Mouse (Mus musculus) embryonic facial prominence, embryonic 14.5 days (tissue): Measurements from ENCODE around the gene Zfp831. TPM values are rescaled to one million over a fixed set of nuclear protein-coding genes. Genes with fewer than 3 reads are reported as not detected.

Source experiments
- ATAC-seq: fragments of 200-750 bp; cut with Nextera tagmentation; 2 replicates; pipeline ENCODE4 v1.8.0; 2017; ENCODE audit warnings: low read depth, moderate number of reproducible peaks, moderate TSS enrichment
- DNase-seq: peaks from one replicate; pipeline ENCODE4 v3.0.0-alpha.2; 2015; ENCODE audit warnings: low spot score
- H3K27ac ChIP-seq: fragments of 300-500 bp; sonication (generic); replicated peaks from 2 replicates; pipeline ENCODE4 v1.5.1; 2014; ENCODE audit warnings: low read depth, mild to moderate bottlenecking, low read length, moderate library complexity
- H3K27me3 ChIP-seq: fragments of 300-500 bp; sonication (generic); replicated peaks from 2 replicates; pipeline ENCODE4 v1.6.1; 2014; ENCODE audit warnings: low read length; ENCODE audit not compliant: control insufficient read depth, insufficient read depth
- H3K36me3 ChIP-seq: fragments of 300-500 bp; sonication (generic); 2 replicates; pipeline ENCODE4 v1.6.1; 2014; ENCODE audit warnings: low read length, mixed read lengths; ENCODE audit not compliant: control insufficient read depth, insufficient read depth
- H3K4me1 ChIP-seq: fragments of 300-500 bp; sonication (generic); 2 replicates; pipeline ENCODE4 v1.6.1; 2014; ENCODE audit warnings: antibody characterized with exemption, low read length; ENCODE audit not compliant: control insufficient read depth, insufficient read depth
- H3K4me2 ChIP-seq: fragments of 300-500 bp; sonication (generic); 2 replicates; pipeline ENCODE4 v1.6.1; 2014; ENCODE audit warnings: low read depth, mild to moderate bottlenecking, low read length, moderate library complexity, mixed read lengths
- H3K4me3 ChIP-seq: fragments of 300-500 bp; sonication (generic); 2 replicates; pipeline ENCODE4 v1.5.1; 2014; ENCODE audit warnings: low read depth, mild to moderate bottlenecking, low read length
- H3K9ac ChIP-seq: fragments of 300-500 bp; sonication (generic); 2 replicates; pipeline ENCODE4 v1.6.1; 2014; ENCODE audit warnings: low read depth, mild to moderate bottlenecking, low read length, moderate library complexity, mixed read lengths
- H3K9me3 ChIP-seq: fragments of 300-500 bp; sonication (generic); 2 replicates; pipeline ENCODE4 v1.6.1; 2016; ENCODE audit warnings: low read length; ENCODE audit not compliant: control insufficient read depth
- WGBS: fragments of 180-500 bp; shearing (Covaris S2); extraction: QIAGEN DNeasy Blood & Tissue Kit; methylation state at CpG from one replicate; pipeline ENCODE4 v1.1.7; 2014; 5-methylcytosine and 5-hydroxymethylcytosine counted together
- polyA plus RNA-seq: library from polyadenylated mRNA; unstranded; fragments of >200 nt; fragmentation: Nextera tagmentation; extraction: Ambion mirVana; gene quantifications from 2 replicates; pipeline ENCODE4 v1.2.1, GENCODE M21; 2014

Gene Zfp831
- polyA plus RNA-seq, 1 experiment from 2014 or later = not detected

DNA sequence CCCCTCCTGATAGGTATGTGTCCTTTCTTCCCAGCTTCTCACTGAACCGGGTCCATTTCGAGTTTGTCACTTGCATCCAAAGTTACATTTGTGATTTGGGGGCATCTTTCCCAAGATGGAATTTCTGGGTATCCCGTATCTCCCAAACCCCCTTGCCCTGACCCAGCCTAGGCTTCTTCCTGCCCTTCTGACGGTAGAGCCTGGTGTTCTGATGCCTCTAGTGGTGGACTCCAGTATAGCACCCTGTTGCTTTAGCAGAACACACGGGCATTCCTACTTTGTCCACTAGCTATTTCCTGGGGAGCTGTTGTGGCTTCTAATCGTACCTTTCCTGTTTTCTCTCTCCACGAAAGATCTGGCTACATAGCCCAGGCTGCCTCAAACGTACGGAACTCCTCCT is 32.3 kb downstream of the Zfp831 start:
- no peaks in the 10 kb centered on the region for H3K27me3 ChIP-seq
- no peak overlapping the region for H3K27ac ChIP-seq
- 13% methylated on average over 9 of the region's 9 CpGs for WGBS
- no peaks in the 10 kb centered on the region for H3K9me3 ChIP-seq
- DNase-seq = peak; percentile 72
- H3K4me2 ChIP-seq = 0 out of 2 replicates have a peak overlapping the region, but pooled peaks have one; percentile 23
- H3K4me3 ChIP-seq = no peak overlapping the region
- no peak overlapping the region for H3K9ac ChIP-seq
- H3K36me3 ChIP-seq = no peaks in the 10 kb centered on the region
- ATAC-seq = peak; percentile 30; the same call in 1 of the 2 replicates
- H3K4me1 ChIP-seq = no peaks in the 10 kb centered on the region

DNA sequence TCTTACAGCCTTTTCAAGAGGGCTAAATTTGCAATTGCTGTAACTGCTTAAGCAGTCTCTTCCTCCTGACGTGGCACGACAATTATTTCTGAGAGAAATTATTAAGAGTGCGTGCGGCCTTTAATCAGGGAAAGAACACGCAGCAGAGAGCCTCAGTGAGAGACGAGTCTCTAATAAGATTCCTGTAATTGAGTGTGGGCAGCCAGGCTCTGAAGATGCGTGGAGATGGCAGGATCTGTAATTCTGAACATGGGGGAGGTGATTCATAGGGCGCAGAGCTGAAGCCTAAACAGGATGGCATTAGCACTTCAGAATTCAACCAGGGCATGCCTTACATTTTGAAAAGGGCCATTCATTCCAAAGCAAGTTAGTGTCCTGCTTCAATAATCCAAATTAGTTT is 58.0 kb downstream of the Zfp831 start:
- Histone ChIP-seq H3K4me2 (no peak overlapping the region), H3K27me3 (no peaks in the 10 kb centered on the region), H3K9me3 (no peaks in the 10 kb centered on the region), H3K9ac (no peak overlapping the region), H3K27ac (no peak overlapping the region), H3K4me1 (no peaks in the 10 kb centered on the region), H3K4me3 (no peak overlapping the region), H3K36me3 (no peaks in the 10 kb centered on the region)
- ATAC-seq (no peak), DNase-seq (no peak)
- 78% methylated on average over 8 of the region's 8 CpGs for whole genome bisulfite sequencing

DNA sequence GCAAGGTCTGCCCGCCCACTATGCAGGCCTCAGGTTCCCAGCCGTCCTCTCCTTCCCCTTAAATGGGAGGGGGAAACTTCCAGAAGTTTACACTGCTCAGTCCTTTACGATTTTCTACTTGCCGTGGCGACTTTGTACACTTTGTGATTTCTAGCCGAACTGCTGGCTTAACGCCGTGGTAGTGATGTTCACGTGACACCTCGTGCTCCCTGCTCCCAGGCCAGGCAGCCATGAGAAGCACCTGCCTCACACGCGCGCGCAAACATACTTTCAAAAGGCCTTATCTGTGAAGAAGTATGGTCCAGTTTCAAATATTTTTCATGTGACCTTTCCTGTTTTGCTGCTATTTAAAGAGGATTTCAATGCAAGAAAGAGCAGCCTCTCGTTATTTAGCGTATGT is 63.8 kb downstream of the Zfp831 start:
- Histone ChIP-seq H3K9me3 (no peaks in the 10 kb centered on the region), H3K27ac (no peak overlapping the region), H3K4me1 (no peaks in the 10 kb centered on the region), H3K9ac (no peak overlapping the region), H3K4me3 (no peak overlapping the region), H3K4me2 (no peak overlapping the region), H3K27me3 (no peaks in the 10 kb centered on the region), H3K36me3 (no peaks in the 10 kb centered on the region)
- ATAC-seq = no peak
- DNase-seq = no peak
- WGBS = 89% methylated on average over 16 of the region's 16 CpGs

DNA sequence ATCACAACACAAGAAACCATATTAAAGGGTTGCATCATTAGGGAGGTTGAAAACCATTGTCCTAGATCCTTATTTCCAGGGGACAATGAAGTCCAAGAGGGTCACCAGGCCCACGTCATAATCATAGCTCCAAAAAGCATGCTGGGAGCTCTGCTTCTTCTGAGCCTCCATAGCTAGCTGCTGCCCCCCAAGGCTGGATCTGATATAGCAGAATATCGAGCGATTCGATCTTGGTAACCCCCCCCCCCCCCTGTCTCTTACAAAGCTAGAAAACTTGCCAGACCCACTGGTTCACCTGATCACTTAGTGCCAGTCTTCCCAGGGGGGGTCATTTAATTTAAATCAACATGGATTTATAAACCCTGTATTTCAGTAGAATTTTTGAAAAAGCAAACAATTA is 65.3 kb downstream of the Zfp831 start:
- ATAC-seq (no peak), DNase-seq (no peak)
- Histone ChIP-seq H3K9me3 (no peaks in the 10 kb centered on the region), H3K4me3 (no peak overlapping the region), H3K36me3 (no peaks in the 10 kb centered on the region), H3K9ac (no peak overlapping the region), H3K4me2 (no peak overlapping the region), H3K4me1 (no peaks in the 10 kb centered on the region), H3K27me3 (no peaks in the 10 kb centered on the region), H3K27ac (no peak overlapping the region)
- WGBS = 77% methylated on average over 4 of the region's 4 CpGs

DNA sequence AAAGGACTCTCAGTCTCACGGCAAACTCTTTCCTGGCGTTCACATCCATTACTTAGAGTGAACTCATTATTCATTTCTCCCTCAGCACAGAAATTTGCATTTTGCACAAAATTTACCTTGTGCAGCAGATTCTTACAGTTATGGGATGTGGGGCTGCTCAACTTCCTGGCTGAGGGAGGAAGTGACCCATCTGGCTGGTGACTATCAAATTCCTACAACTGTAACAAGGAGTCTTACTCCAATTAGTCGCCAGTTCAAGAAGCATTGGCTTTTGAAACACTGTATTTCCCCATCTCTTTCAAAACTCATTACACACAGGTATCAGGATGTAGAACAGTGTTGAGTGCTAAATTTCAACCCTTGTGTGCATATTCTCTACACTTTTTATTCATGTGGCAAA is 66.9 kb downstream of the Zfp831 start:
- DNase-seq (no peak), ATAC-seq (no peak)
- Histone ChIP-seq H3K4me3 (no peak overlapping the region), H3K27ac (no peak overlapping the region), H3K9me3 (no peaks in the 10 kb centered on the region), H3K36me3 (no peaks in the 10 kb centered on the region), H3K4me2 (no peak overlapping the region), H3K4me1 (no peaks in the 10 kb centered on the region), H3K9ac (no peak overlapping the region), H3K27me3 (no peaks in the 10 kb centered on the region)
- 70% methylated on average over 3 of the region's 3 CpGs for WGBS

DNA sequence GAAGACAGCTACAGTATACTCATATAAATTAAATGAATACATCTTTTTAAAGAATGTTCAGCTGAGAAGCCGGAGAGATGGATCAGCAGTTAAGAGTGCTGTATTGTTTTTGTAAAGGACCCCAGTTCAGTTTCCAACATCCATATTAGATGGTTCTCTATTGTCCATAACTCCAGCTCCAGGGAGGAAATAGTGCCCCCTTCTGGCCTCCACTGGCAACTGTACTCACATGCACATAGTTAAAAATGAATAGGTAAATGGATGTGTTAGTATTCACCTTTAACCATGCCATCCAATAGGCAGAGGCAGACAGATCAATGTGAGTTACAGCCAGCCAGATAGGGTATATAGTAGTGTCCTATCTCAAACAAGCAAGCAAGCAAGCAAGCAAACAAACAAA is 68.7 kb downstream of the Zfp831 start:
- DNase-seq (no peak), ATAC-seq (no peak)
- H3K36me3 ChIP-seq = no peaks in the 10 kb centered on the region
- H3K27me3 ChIP-seq = no peaks in the 10 kb centered on the region
- H3K27ac ChIP-seq = no peak overlapping the region
- H3K9me3 ChIP-seq = no peaks in the 10 kb centered on the region
- no peak overlapping the region for H3K9ac ChIP-seq
- H3K4me3 ChIP-seq = no peak overlapping the region
- H3K4me1 ChIP-seq = no peaks in the 10 kb centered on the region
- no peak overlapping the region for H3K4me2 ChIP-seq
- WGBS = 92% methylated on average over 1 of the region's 1 CpGs

DNA sequence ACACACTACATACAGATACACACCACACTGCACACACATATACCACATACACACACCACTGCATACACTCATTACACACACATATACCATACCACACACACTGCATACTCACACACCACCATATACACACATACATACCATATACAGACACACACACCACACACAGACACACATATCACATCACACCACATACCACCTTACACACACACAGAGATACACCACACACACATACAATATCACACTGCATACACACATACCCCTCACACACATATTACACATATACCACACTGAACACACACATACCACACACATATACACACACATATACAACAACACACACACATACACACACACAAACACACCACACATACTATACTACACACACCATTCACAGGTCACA is 72.6 kb downstream of the Zfp831 start:
- H3K27ac ChIP-seq = no peak overlapping the region
- no peaks in the 10 kb centered on the region for H3K27me3 ChIP-seq
- H3K4me3 ChIP-seq = no peak overlapping the region
- no peak overlapping the region for H3K4me2 ChIP-seq
- no peaks in the 10 kb centered on the region for H3K9me3 ChIP-seq
- H3K9ac ChIP-seq = no peak overlapping the region
- DNase-seq = no peak
- H3K36me3 ChIP-seq = no peaks in the 10 kb centered on the region
- no peaks in the 10 kb centered on the region for H3K4me1 ChIP-seq
- ATAC-seq = no peak

DNA sequence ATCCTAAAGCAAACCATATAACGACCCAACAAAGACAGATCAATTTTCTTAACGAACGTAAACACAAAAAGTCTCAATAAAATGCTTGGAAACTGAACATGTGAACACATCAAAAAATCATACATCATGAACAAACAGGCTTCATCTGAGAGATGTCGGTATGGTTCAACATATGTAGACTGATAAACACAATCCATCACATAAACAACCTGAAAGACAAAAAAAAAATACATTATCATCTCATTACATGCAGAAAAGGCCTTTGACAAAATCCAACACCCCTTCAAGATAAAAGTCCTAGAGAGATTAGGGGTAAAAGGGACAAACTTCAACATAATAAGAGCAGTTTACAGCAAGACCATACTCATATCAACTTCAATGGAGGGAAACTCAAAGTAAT is 74.5 kb downstream of the Zfp831 start:
- H3K36me3 ChIP-seq = no peaks in the 10 kb centered on the region
- DNase-seq (no peak), ATAC-seq (no peak)
- no peaks in the 10 kb centered on the region for H3K9me3 ChIP-seq
- no peak overlapping the region for H3K4me3 ChIP-seq
- H3K4me2 ChIP-seq = no peak overlapping the region
- 87% methylated on average over 4 of the region's 4 CpGs for WGBS
- H3K27me3 ChIP-seq = no peaks in the 10 kb centered on the region
- H3K4me1 ChIP-seq = no peaks in the 10 kb centered on the region
- no peak overlapping the region for H3K27ac ChIP-seq
- no peak overlapping the region for H3K9ac ChIP-seq

DNA sequence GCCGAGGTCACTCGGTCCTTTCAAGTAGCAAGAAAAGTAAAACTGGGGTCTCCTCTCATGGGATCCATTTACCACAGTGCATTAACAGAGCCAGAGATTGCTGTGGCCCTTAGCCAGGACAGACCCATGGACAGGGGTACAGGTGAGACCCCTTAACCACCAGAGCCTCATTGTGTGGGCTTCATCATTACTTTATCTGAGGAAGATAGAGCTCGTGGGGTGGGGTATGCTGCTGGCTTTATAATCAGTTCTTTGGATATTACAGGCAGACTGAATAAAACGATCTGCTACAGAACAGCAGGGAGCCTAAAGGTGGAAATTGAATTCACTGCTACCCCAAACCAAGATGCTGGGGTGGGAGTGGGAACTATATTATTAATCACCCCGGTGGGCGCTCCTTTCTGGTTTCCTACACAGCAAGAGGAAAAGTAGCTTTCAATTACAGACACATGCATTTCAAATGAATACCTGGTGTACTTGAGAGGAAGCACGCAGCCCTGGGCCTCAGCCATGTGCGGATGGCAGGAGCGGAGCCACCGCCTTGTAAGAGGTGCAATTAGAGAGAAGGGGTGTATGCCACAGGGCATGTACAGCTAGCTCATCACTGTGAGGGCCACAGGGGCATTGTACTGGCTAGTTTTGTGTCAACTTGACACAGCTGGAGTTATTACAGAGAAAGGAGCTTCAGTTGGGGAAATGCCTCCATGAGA is 83.9 kb downstream of the Zfp831 start:
- no peak for ATAC-seq
- no peak overlapping the region for H3K4me2 ChIP-seq
- WGBS = 54% methylated on average over 10 of the region's 10 CpGs

More for the DNA sequence above, 83.9 kb downstream of the Zfp831 start:
- Histone ChIP-seq H3K36me3 (no peaks in the 10 kb centered on the region), H3K9ac (no peak overlapping the region), H3K27me3 (no peaks in the 10 kb centered on the region), H3K4me3 (no peak overlapping the region), H3K9me3 (no peaks in the 10 kb centered on the region), H3K27ac (no peak overlapping the region), H3K4me1 (no peaks in the 10 kb centered on the region)
- no peak for DNase-seq
